Mouse (Mus musculus) testis, adult 2 months (tissue): ENCODE measurements at regions not wholly inside any gene's neighbourhood (a gene's known extent, or its start where the extent isn't known, plus 50 kb on each side); places are given as distances from the start of the nearest gene placed in this dataset.

Experiments used
- CTCF ChIP-seq: fragments of 200-500 bp; IDR thresholded peaks from 2 replicates; pipeline ENCODE4 v1.5.1; 2012; ENCODE audit warnings: low read depth, mild to moderate bottlenecking, inconsistent platforms, low read length, moderate library complexity; ENCODE audit not compliant: control insufficient read depth, insufficient read depth, insufficient replicate concordance
- POLR2A ChIP-seq: fragments of 200-500 bp; IDR thresholded peaks from 2 replicates; pipeline ENCODE4 v1.6.1; 2012; ENCODE audit warnings: low read depth, mild to moderate bottlenecking, inconsistent platforms, low read length, moderate library complexity; ENCODE audit not compliant: control insufficient read depth

- no peak for TF ChIP-seq POLR2A
- TF ChIP-seq CTCF = no peak
These were observed 337.9 kb downstream of the Pdha2 start for GRCm38 (mm10) chr3:140874070-140874895.
